30 mouse cellular contexts compared by ENCODE assay signal in the genomic region with DNA sequence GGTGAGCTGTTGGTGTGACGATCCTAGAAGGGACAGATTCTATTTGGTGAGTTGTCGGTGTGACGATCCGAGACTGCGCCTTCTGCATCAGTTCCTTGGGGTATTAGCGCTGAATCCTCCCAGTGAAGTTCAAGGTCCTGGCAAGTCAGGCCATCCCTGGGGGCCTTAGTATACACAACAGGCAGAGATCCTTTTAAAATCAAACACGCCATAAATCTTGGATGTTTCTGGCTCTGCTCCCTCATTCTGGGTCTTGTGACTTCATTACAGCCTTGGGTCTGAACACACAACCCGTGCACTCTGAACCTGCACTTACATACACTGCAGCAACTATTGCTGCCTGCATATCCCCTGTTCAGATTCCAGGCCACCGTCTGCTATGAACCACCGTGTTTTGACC. TPM values are rescaled to one million over a fixed set of nuclear protein-coding genes. Genes with fewer than 3 reads are reported as not detected.
DNase-seq lines count a peak whose midpoint lies in the region; ATAC-seq lines count a peak whose summit lies in the region.
"Had no signal": no experiment of that assay in that cellular context is flagged by ENCODE, and none has a peak within 500 bp of the region (broad histone marks: within the 10 kb centered on the region; RNA-seq: fewer than 3 reads in every experiment).

No protein-coding gene starts in this region.

- no peak for ATAC-seq in kidney, embryonic 16.5 days (ENCODE audit: low FRiP score, low TSS enrichment)
- no peak for ATAC-seq in kidney, embryonic 14.5 days (ENCODE audit: low FRiP score, low TSS enrichment)
- ATAC-seq in CD4-positive, CD25-positive, alpha-beta regulatory T cell, adult 4 months: no peak
- ATAC-seq: forebrain, embryonic 15.5 days; hindbrain, postnatal 0 days; intestine, embryonic 15.5 days had no signal

- H3K4me1 ChIP-seq in kidney, embryonic 16.5 days (ENCODE audit: insufficient read depth, low read length): peaks cover 7% of the 10 kb centered on the region
- H3K4me1 ChIP-seq in kidney, embryonic 14.5 days (ENCODE audit: control insufficient read depth, insufficient read depth, low read length): no peaks in the 10 kb centered on the region
- H3K4me1 ChIP-seq: liver, embryonic 13.5 days had no signal

- no peaks in the 10 kb centered on the region for H3K36me3 ChIP-seq in kidney, embryonic 16.5 days (ENCODE audit: insufficient read depth, low read length)
- no peaks in the 10 kb centered on the region for H3K36me3 ChIP-seq in kidney, embryonic 14.5 days (ENCODE audit: control insufficient read depth, insufficient read depth, low read length)
- H3K36me3 ChIP-seq: embryonic facial prominence, embryonic 12.5 days; forebrain, embryonic 15.5 days; heart, embryonic 10.5 days; heart, embryonic 15.5 days; hindbrain, embryonic 12.5 days; intestine, embryonic 15.5 days; limb, embryonic 15.5 days; liver, embryonic 13.5 days had no signal

- H3K27ac ChIP-seq in kidney, embryonic 16.5 days (ENCODE audit: low read length): no peak overlapping the region
- H3K27ac ChIP-seq in kidney, embryonic 14.5 days (ENCODE audit: low read depth, low read length): no peak overlapping the region
- H3K27ac ChIP-seq: embryonic facial prominence, embryonic 12.5 days; forebrain, embryonic 15.5 days; heart, embryonic 10.5 days; heart, embryonic 15.5 days; hindbrain, embryonic 12.5 days; hindbrain, postnatal 0 days; intestine, embryonic 15.5 days; limb, embryonic 15.5 days; liver, embryonic 13.5 days; macrophage had no signal

- peak; percentile 12 for DNase-seq in lung, postnatal 10 days
- DNase-seq in lung, postnatal 25 days (ENCODE audit: low spot score): no peak
- peak; percentile 49 for DNase-seq in adrenal gland, adult 8-10 months
- no peak for DNase-seq in heart, postnatal 10 days
- DNase-seq: cerebellum, adult 9-10 months; cerebellum, postnatal 36 days; embryo, embryonic 11 days; gastrocnemius, postnatal 25 days; heart, adult 11 months; heart, postnatal 36 days; kidney, postnatal 36 days; liver, embryonic 13.5 days; lung, adult 18-20 months; midbrain, embryonic 14.5 days; right cerebral cortex, adult 18-20 months; right cerebral cortex, postnatal 4 days; thymus, adult 2 months; thymus, postnatal 36 days had no signal

- no peak overlapping the region for H3K4me2 ChIP-seq in kidney, embryonic 16.5 days (replicated peaks; ENCODE audit: low read depth, low read length)
- H3K4me2 ChIP-seq in kidney, embryonic 14.5 days (replicated peaks; ENCODE audit: low read depth, low read length): no peak overlapping the region
- H3K4me2 ChIP-seq: embryonic facial prominence, embryonic 12.5 days; forebrain, embryonic 15.5 days; heart, embryonic 15.5 days; hindbrain, embryonic 12.5 days; intestine, embryonic 15.5 days; limb, embryonic 15.5 days; liver, embryonic 13.5 days had no signal

- 0 out of 2 replicates have a peak overlapping the region, but pooled peaks have one; percentile 7 for H3K9ac ChIP-seq in kidney, embryonic 16.5 days (replicated peaks; ENCODE audit: low read length)
- no peak overlapping the region for H3K9ac ChIP-seq in kidney, embryonic 14.5 days (ENCODE audit: low read depth, low read length)
- H3K9ac ChIP-seq: embryonic facial prominence, embryonic 12.5 days; forebrain, embryonic 15.5 days; heart, embryonic 15.5 days; hindbrain, embryonic 12.5 days; intestine, embryonic 15.5 days; limb, embryonic 15.5 days; liver, embryonic 13.5 days had no signal

- H3K9me3 ChIP-seq in kidney, embryonic 16.5 days (ENCODE audit: low read length): no peaks in the 10 kb centered on the region
- H3K9me3 ChIP-seq in kidney, embryonic 14.5 days (ENCODE audit: control insufficient read depth, low read length): no peaks in the 10 kb centered on the region
- H3K9me3 ChIP-seq: embryonic facial prominence, embryonic 12.5 days; forebrain, embryonic 15.5 days; heart, embryonic 10.5 days; heart, embryonic 15.5 days; hindbrain, embryonic 12.5 days; intestine, embryonic 15.5 days; limb, embryonic 15.5 days; liver, embryonic 13.5 days had no signal

- 49% methylated on average over 10 of the region's 10 CpGs for WGBS in kidney, embryonic 16.5 days
- 39% methylated on average over 10 of the region's 10 CpGs for WGBS in kidney, embryonic 14.5 days

- intact Hi-C loops in heart, postnatal 10 days (cut with DNase I): no loop called here

- H3K27me3 ChIP-seq in kidney, embryonic 16.5 days (ENCODE audit: insufficient read depth, low read length): no peaks in the 10 kb centered on the region
- 0 out of 2 replicates have a peak, but pooled peaks cover 2% of the 10 kb centered on the region for H3K27me3 ChIP-seq in kidney, embryonic 14.5 days (ENCODE audit: control insufficient read depth, insufficient read depth, low read length)
- H3K27me3 ChIP-seq: embryonic facial prominence, embryonic 12.5 days; forebrain, embryonic 15.5 days; heart, embryonic 15.5 days; intestine, embryonic 15.5 days; limb, embryonic 15.5 days had no signal

- no peak overlapping the region for H3K4me3 ChIP-seq in kidney, embryonic 16.5 days (ENCODE audit: low read length)
- no peak overlapping the region for H3K4me3 ChIP-seq in kidney, embryonic 14.5 days (ENCODE audit: low read length)
- H3K4me3 ChIP-seq: embryonic facial prominence, embryonic 12.5 days; forebrain, embryonic 15.5 days; heart, embryonic 10.5 days; heart, embryonic 15.5 days; hindbrain, embryonic 12.5 days; intestine, embryonic 15.5 days; limb, embryonic 15.5 days; liver, embryonic 13.5 days had no signal

RNA-seq across cellular contexts. Expression of gene Ccdc167, which starts 39.5 kb away (rescaled TPM):
- 12.5 and 13.7 TPM in 2 replicates for polyA plus RNA-seq in kidney, embryonic 16.5 days (2015; fragmentation: Nextera tagmentation; extraction: Ambion mirVana)
- 14.8 and 17.5 TPM in 2 replicates for polyA plus RNA-seq in kidney, embryonic 14.5 days (2014; fragmentation: Nextera tagmentation; extraction: Ambion mirVana)
- 10 to 100 TPM; 11.0 to 18.0 (median 14.2) TPM for total RNA-seq in adrenal gland, adult 8-10 months (2022)
- polyA plus RNA-seq in CD4-positive, CD25-positive, alpha-beta regulatory T cell, adult 4 months (2017; shearing (Covaris generic)): 10 to 100 TPM in 1 of 2 experiments, 1 to 10 TPM in 1; 7.8 to 10.1 TPM
- total RNA-seq in heart, postnatal 10 days (2021): 10 to 100 TPM; 15.9 to 17.1 TPM

Comparison
In these comparisons a context has a peak if more than half of its experiments do, and no peak if none do; other contexts are left out.
1. DNase-seq: peak in lung, postnatal 10 days (single experiment) and adrenal gland, adult 8-10 months (single experiment); none in lung, postnatal 25 days (single experiment) and heart, postnatal 10 days (0 of 2).